Mouse (Mus musculus) MEL (cell line): ENCODE measurements around the gene Mturn. TPM values are rescaled to one million over a fixed set of nuclear protein-coding genes. Genes with fewer than 3 reads are reported as not detected.

ENCODE experiments used
- DNase-seq: peaks from one replicate; pipeline ENCODE4 v3.0.0; 2011; ENCODE audit warnings: low read depth, low spot score
- H3K27ac ChIP-seq: 2 replicates; pipeline ENCODE4 v1.5.1; 2012; ENCODE audit warnings: low read depth, mild to moderate bottlenecking, control low read depth, low read length, moderate library complexity; ENCODE audit not compliant: control insufficient read depth
- H3K27me3 ChIP-seq, 2 experiments: fragments of 150-350 bp in 1 of 2; sonication (generic) in 1 of 2; 2 replicates each; pipeline ENCODE4 v1.6.1; 2012; ENCODE audit warnings: low read length in 2 of 2, mild to moderate bottlenecking in 2 of 2, improper control_type of control experiment in 1 of 2, moderate library complexity in 1 of 2; ENCODE audit not compliant: insufficient read depth in 2 of 2, control insufficient read depth in 1 of 2
- H3K36me3 ChIP-seq, 2 experiments: 2 replicates each; pipeline ENCODE4 v1.6.1; 2012 to 2014; ENCODE audit warnings: low read length in 2 of 2, improper control_type of control experiment in 1 of 2, inconsistent platforms in 1 of 2, mild to moderate bottlenecking in 1 of 2; ENCODE audit not compliant: insufficient read depth in 2 of 2, control insufficient read depth in 1 of 2
- H3K4me1 ChIP-seq, 2 experiments: fragments of 150-350 bp in 1 of 2; sonication (generic) in 1 of 2; 2 replicates each; pipeline ENCODE4 v1.6.1; 2012; ENCODE audit warnings: low read length in 2 of 2, improper control_type of control experiment in 1 of 2, mild to moderate bottlenecking in 1 of 2; ENCODE audit not compliant: insufficient read depth in 2 of 2, control insufficient read depth in 1 of 2
- H3K4me3 ChIP-seq, 2 experiments: fragments of 150-350 bp in 1 of 2; sonication (generic) in 1 of 2; 2 replicates each; pipeline ENCODE4 v1.5.1; 2012; ENCODE audit warnings: low read depth in 2 of 2, low read length in 2 of 2, mild to moderate bottlenecking in 2 of 2, moderate library complexity in 2 of 2, control low read depth in 1 of 2, improper control_type of control experiment in 1 of 2; ENCODE audit not compliant: control insufficient read depth in 1 of 2, insufficient read depth in 1 of 2
- H3K79me2 ChIP-seq: 2 replicates; pipeline ENCODE4 v1.6.1; 2012; ENCODE audit warnings: mild to moderate bottlenecking, low read length, moderate library complexity; ENCODE audit not compliant: control insufficient read depth, poor library complexity, insufficient read depth
- H3K9ac ChIP-seq: 2 replicates; pipeline ENCODE4 v1.6.1; 2012; ENCODE audit warnings: low read depth, mild to moderate bottlenecking, control low read depth, low read length, moderate library complexity; ENCODE audit not compliant: control insufficient read depth, poor library complexity, severe bottlenecking
- H3K9me3 ChIP-seq: fragments of 150-350 bp; sonication (generic); replicated peaks from 2 replicates; pipeline ENCODE4 v1.6.1; 2012; ENCODE audit warnings: mild to moderate bottlenecking, low read length, improper control_type of control experiment, moderate library complexity; ENCODE audit not compliant: insufficient read depth
- BHLHE40 ChIP-seq: IDR thresholded peaks from 2 replicates; pipeline ENCODE4 v1.6.1; 2012; ENCODE audit warnings: low read depth, mild to moderate bottlenecking, inconsistent platforms, low read length, improper control_type of control experiment, borderline replicate concordance
- CHD1 ChIP-seq: IDR thresholded peaks from 2 replicates; pipeline ENCODE4 v1.6.1; 2012; ENCODE audit warnings: low read depth, mild to moderate bottlenecking, inconsistent platforms, low read length, improper control_type of control experiment
- CHD2 ChIP-seq: IDR thresholded peaks from 2 replicates; pipeline ENCODE4 v1.6.1; 2011; ENCODE audit warnings: low read length, improper control_type of control experiment
- CTCF ChIP-seq, 3 experiments: IDR thresholded peaks in 2 of 3; conservative IDR thresholded peaks in 1 of 3; 2 replicates each; pipeline ENCODE4 v1.5.1; 2011 to 2012; ENCODE audit warnings: low read length in 3 of 3, low read depth in 2 of 3, mild to moderate bottlenecking in 2 of 3, improper control_type of control experiment in 1 of 3, inconsistent platforms in 1 of 3, mixed read lengths in 1 of 3, moderate library complexity in 1 of 3; ENCODE audit not compliant: control insufficient read depth in 1 of 3, insufficient read depth in 1 of 3, poor library complexity in 1 of 3, severe bottlenecking in 1 of 3
- E2F4 ChIP-seq: IDR thresholded peaks from 2 replicates; pipeline ENCODE4 v1.6.1; 2011; ENCODE audit warnings: low read depth, low read length, improper control_type of control experiment, borderline replicate concordance
- ETS1 ChIP-seq: IDR thresholded peaks from 2 replicates; pipeline ENCODE4 v1.6.1; 2012; ENCODE audit warnings: low read depth, mild to moderate bottlenecking, inconsistent platforms, low read length, improper control_type of control experiment, moderate library complexity
- JUND ChIP-seq: IDR thresholded peaks from 2 replicates; pipeline ENCODE4 v1.6.1; 2011; ENCODE audit warnings: low read depth, mild to moderate bottlenecking, improper control_type of control experiment, low read length
- KAT2A ChIP-seq: conservative IDR thresholded peaks from 2 replicates; pipeline ENCODE4 v1.6.1; 2012; ENCODE audit warnings: low read depth, low read length, improper control_type of control experiment, inconsistent platforms
- MAFK ChIP-seq: IDR thresholded peaks from 2 replicates; pipeline ENCODE4 v1.6.1; 2011; ENCODE audit warnings: low read depth, mild to moderate bottlenecking, low read length, improper control_type of control experiment, borderline replicate concordance
- MAX ChIP-seq: IDR thresholded peaks from 2 replicates; pipeline ENCODE4 v1.6.1; 2011; ENCODE audit warnings: low read length, improper control_type of control experiment
- MAZ ChIP-seq: IDR thresholded peaks from 2 replicates; pipeline ENCODE4 v1.6.1; 2012; ENCODE audit warnings: low read depth, mild to moderate bottlenecking, inconsistent platforms, low read length, improper control_type of control experiment
- MEF2A ChIP-seq: IDR thresholded peaks from 2 replicates; pipeline ENCODE4 v1.6.1; 2014; ENCODE audit warnings: low read depth, mild to moderate bottlenecking, inconsistent platforms, low read length, improper control_type of control experiment; ENCODE audit not compliant: poor library complexity, insufficient replicate concordance, severe bottlenecking; ENCODE audit errors: extremely low read depth
- MYC ChIP-seq: IDR thresholded peaks from 2 replicates; pipeline ENCODE4 v1.6.1; 2011; ENCODE audit warnings: low read depth, mild to moderate bottlenecking, low read length, improper control_type of control experiment, moderate library complexity
- POLR2A ChIP-seq, 2 experiments: IDR thresholded peaks; 2 replicates each; pipeline ENCODE4 v1.6.1; 2011 to 2012; ENCODE audit warnings: low read length in 2 of 2, mild to moderate bottlenecking in 2 of 2, control low read depth in 1 of 2, improper control_type of control experiment in 1 of 2, low read depth in 1 of 2, moderate library complexity in 1 of 2; ENCODE audit not compliant: control insufficient read depth in 1 of 2, insufficient read depth in 1 of 2, poor library complexity in 1 of 2
- POLR2AphosphoS2 ChIP-seq: IDR thresholded peaks from 2 replicates; pipeline ENCODE4 v1.6.1; 2011; ENCODE audit warnings: low read length, improper control_type of control experiment
- POLR2AphosphoS5 ChIP-seq: IDR thresholded peaks from 2 replicates; pipeline ENCODE4 v1.6.1; 2012; ENCODE audit warnings: low read depth, borderline replicate concordance, mild to moderate bottlenecking, inconsistent platforms, low read length, moderate library complexity, mixed read lengths
- RAD21 ChIP-seq: IDR thresholded peaks from 2 replicates; pipeline ENCODE4 v1.6.1; 2011; ENCODE audit warnings: mild to moderate bottlenecking, low read depth, low read length, improper control_type of control experiment
- RCOR1 ChIP-seq: IDR thresholded peaks from 2 replicates; pipeline ENCODE4 v1.6.1; 2012; ENCODE audit warnings: low read depth, mild to moderate bottlenecking, inconsistent platforms, low read length, improper control_type of control experiment
- SIN3A ChIP-seq: IDR thresholded peaks from 2 replicates; pipeline ENCODE4 v1.6.1; 2012; ENCODE audit warnings: low read length, improper control_type of control experiment, inconsistent platforms
- SMC3 ChIP-seq: IDR thresholded peaks from 2 replicates; pipeline ENCODE4 v1.6.1; 2011; ENCODE audit warnings: low read depth, low read length, improper control_type of control experiment
- TAL1 ChIP-seq: IDR thresholded peaks from 2 replicates; pipeline ENCODE4 v1.6.1; 2012; ENCODE audit warnings: mild to moderate bottlenecking, inconsistent platforms, low read length, moderate library complexity, mixed read lengths
- TCF12 ChIP-seq: IDR thresholded peaks from 2 replicates; pipeline ENCODE4 v1.6.1; 2014; ENCODE audit warnings: low read depth, mild to moderate bottlenecking, inconsistent platforms, low read length, improper control_type of control experiment, moderate library complexity
- UBTF ChIP-seq: IDR thresholded peaks from 2 replicates; pipeline ENCODE4 v1.6.1; 2012; ENCODE audit warnings: low read depth, mild to moderate bottlenecking, inconsistent platforms, low read length, improper control_type of control experiment, moderate library complexity, borderline replicate concordance; ENCODE audit not compliant: insufficient read depth
- ZC3H11A ChIP-seq: IDR thresholded peaks from 2 replicates; pipeline ENCODE4 v1.6.1; 2012; ENCODE audit warnings: low read depth, mild to moderate bottlenecking, inconsistent platforms, low read length, improper control_type of control experiment
- ZKSCAN1 ChIP-seq: IDR thresholded peaks from 2 replicates; pipeline ENCODE4 v1.6.1; 2012; ENCODE audit warnings: low read depth, mild to moderate bottlenecking, inconsistent platforms, low read length, improper control_type of control experiment, moderate library complexity
- ZMIZ1 ChIP-seq: IDR thresholded peaks from 2 replicates; pipeline ENCODE4 v1.6.1; 2012; ENCODE audit warnings: low read depth, mild to moderate bottlenecking, inconsistent platforms, low read length, improper control_type of control experiment, moderate library complexity
- polyA plus RNA-seq, 2 experiments: library from polyadenylated mRNA; stranded (reverse) in 1 of 2; unstranded in 1 of 2; fragments of >175 nt in 1 of 2; fragments of >200 nt in 1 of 2; gene quantifications; 2 replicates each; pipeline versions ENCODE4 v1.2.1 to v1.2.4; 2012; ENCODE audit warnings: low replicate concordance in 2 of 2, low read depth in 1 of 2; ENCODE audit not compliant: insufficient read length in 2 of 2, insufficient read depth in 1 of 2, missing spikeins in 1 of 2
- total RNA-seq: library from RNA; depleted of rRNA; stranded (reverse); fragments of 300-350 nt; gene quantifications from 2 replicates; pipeline ENCODE4 v1.2.3, GENCODE M21; 2012

Mturn gene
- total and polyA plus RNA-seq, 3 experiments, result 0.31 to 1.1 TPM; not detected in 1

DNA sequence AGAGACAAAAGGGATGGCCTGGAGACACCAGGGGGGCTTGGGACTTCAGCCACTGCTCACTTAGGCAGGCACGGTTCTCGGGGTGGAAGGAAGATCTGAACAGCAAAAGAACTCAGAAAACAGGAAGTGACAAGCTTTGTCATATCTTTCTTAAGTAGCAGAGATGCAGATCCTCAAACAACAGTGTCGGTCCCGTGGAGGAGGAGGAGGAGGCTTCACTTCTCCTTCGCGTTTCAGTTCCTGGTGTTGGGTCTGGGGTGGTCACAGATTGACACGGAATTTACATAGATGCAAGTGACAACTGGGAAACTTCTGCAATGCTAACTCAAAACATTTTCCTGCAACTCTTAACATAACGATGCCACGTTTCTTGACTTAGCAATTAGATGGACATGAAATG is 54.7 kb downstream of the Mturn start:
- Histone ChIP-seq H3K79me2 (no peaks in the 10 kb centered on the region), H3K36me3 (no peaks in the 10 kb centered on the region), H3K4me3 (no peak overlapping the region), H3K27me3 (peaks cover 1 to 3% of the 10 kb centered on the region in 2 experiments; a peak in 2 of 4 replicates), H3K9ac (no peak overlapping the region)
- TF ChIP-seq TAL1 (no peak), POLR2AphosphoS2 (no peak), MYC (no peak), MAX (no peak), MAZ (no peak), RCOR1 (no peak), BHLHE40 (no peak), CTCF (IDR thresholded peaks at IDR 0.05 in 2 of 3, conservative IDR thresholded peaks at IDR 0.05 in 1 of 3; ENCODE audit: control insufficient read depth in 1 of 3, insufficient read depth in 1 of 3, low read depth in 2 of 3, low read length in 3 of 3, poor library complexity in 1 of 3, severe bottlenecking in 1 of 3) (no peak)
- TF ChIP-seq, all 39 proteins: peak for 0
- no peaks in the 10 kb centered on the region for H3K9me3 ChIP-seq
- H3K4me1 ChIP-seq, result no peaks in the 10 kb centered on the region
- no peak overlapping the region for H3K27ac ChIP-seq
- DNase-seq, result peak; percentile 39

DNA sequence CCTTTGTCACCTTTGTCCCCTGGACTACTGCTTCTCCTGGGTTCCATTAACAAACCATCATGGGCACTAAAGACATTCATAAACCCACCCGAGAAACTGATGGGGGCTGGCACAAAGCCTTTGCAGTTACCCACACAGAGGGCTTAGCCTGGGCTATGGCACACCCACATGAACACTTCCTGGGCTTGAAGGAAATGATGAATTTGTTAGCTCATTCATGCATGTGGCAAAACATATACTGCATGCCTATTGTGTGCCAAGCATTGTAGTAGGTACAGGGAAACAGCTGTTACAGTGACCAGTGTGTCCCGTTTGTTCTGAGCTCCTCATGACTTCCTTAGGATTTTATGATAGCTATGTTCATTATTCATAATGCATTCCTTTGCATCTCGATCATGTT is 55.8 kb downstream of the Mturn start:
- Histone ChIP-seq H3K4me3 (no peak overlapping the region), H3K27ac (no peak overlapping the region), H3K4me1 (no peaks in the 10 kb centered on the region), H3K9me3 (no peaks in the 10 kb centered on the region), H3K36me3 (no peaks in the 10 kb centered on the region), H3K79me2 (no peaks in the 10 kb centered on the region), H3K27me3 (peaks cover 1 to 3% of the 10 kb centered on the region in 2 experiments; a peak in 2 of 4 replicates), H3K9ac (no peak overlapping the region)
- DNase-seq, result no peak
- no peak for TF ChIP-seq CHD2
- TF ChIP-seq RAD21, result no peak
- TF ChIP-seq ETS1, result no peak
- TF ChIP-seq MEF2A, result no peak

DNA sequence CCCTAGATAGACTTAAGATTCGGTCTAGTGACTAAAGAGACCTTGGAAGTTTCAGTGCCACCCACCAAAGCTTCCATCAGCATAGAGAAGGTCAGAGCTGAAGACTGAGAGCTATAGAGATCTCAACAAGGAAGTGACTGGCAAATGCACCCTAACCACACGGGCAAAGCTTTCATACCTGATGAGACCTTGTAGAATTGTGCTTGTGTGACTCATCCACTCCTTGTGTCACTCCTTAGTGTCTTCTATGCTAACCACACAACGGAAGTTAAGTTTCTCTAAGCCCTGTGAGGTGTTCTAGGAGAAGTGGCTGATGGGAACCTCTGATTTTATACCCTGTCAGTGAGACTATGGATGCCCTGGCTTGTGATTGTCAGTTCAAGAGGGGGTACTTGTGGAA is 56.3 kb downstream of the Mturn start:
- DNase-seq, result no peak
- TF ChIP-seq JUND (no peak), RCOR1 (no peak), ZKSCAN1 (no peak), POLR2AphosphoS5 (no peak), ZMIZ1 (no peak), MYC (no peak), CTCF (IDR thresholded peaks at IDR 0.05 in 2 of 3, conservative IDR thresholded peaks at IDR 0.05 in 1 of 3; ENCODE audit: control insufficient read depth in 1 of 3, insufficient read depth in 1 of 3, low read depth in 2 of 3, low read length in 3 of 3, poor library complexity in 1 of 3, severe bottlenecking in 1 of 3) (no peak), KAT2A (no peak), POLR2A (IDR thresholded peaks at IDR 0.05; ENCODE audit: control insufficient read depth in 1 of 2, insufficient read depth in 1 of 2, low read depth in 1 of 2, low read length in 2 of 2, poor library complexity in 1 of 2) (no peak), E2F4 (no peak), ZC3H11A (no peak), CHD1 (no peak), MAZ (no peak), SMC3 (no peak), UBTF (no peak), SIN3A (no peak), TCF12 (no peak), MAFK (no peak)
- H3K4me1 ChIP-seq, result no peaks in the 10 kb centered on the region
- H3K79me2 ChIP-seq, result no peaks in the 10 kb centered on the region
- H3K9me3 ChIP-seq, result no peaks in the 10 kb centered on the region
- no peak overlapping the region for H3K4me3 ChIP-seq
- peaks cover 1 to 3% of the 10 kb centered on the region in 2 experiments; a peak in 2 of 4 replicates for H3K27me3 ChIP-seq
- no peak overlapping the region for H3K9ac ChIP-seq
- no peaks in the 10 kb centered on the region for H3K36me3 ChIP-seq
- no peak overlapping the region for H3K27ac ChIP-seq
